Mouse (Mus musculus) spleen, adult 2 months (tissue): ENCODE measurements around the gene Ckap2l.

Source experiments
- CTCF ChIP-seq: fragments of 200-500 bp; IDR thresholded peaks from 2 replicates; pipeline ENCODE4 v1.5.1; 2011; ENCODE audit warnings: mild to moderate bottlenecking, inconsistent platforms; ENCODE audit not compliant: insufficient read depth, insufficient read length, insufficient replicate concordance; ENCODE audit errors: extremely low read depth
- POLR2A ChIP-seq: fragments of 200-500 bp; IDR thresholded peaks from 2 replicates; pipeline ENCODE4 v1.6.1; 2011; ENCODE audit warnings: low read depth, low read length, inconsistent platforms

- TF ChIP-seq POLR2A (no peak), CTCF (no peak)
Measured at GRCm38 (mm10) chr2:129295075-129295474, 1.9 kb downstream of the Ckap2l start.
